ENCODE assay signal across 6 mouse cellular contexts in genomic region chr6:142515379-142515778, GRCm38 (mm10). TPM values are rescaled to one million over a fixed set of nuclear protein-coding genes. Genes with fewer than 3 reads are reported as not detected.
"Had no signal": no experiment of that assay in that cellular context is flagged by ENCODE, and none has a peak within 500 bp of the region (broad histone marks: within the 10 kb centered on the region; RNA-seq: fewer than 3 reads in every experiment).

No protein-coding gene starts in this region.

RNA-seq across cellular contexts. Expression of gene Gys2, which starts 42.5 kb away (rescaled TPM):
- total RNA-seq: neutrophil, adult 5-6 weeks had no signal
- polyA plus RNA-seq: neural tube, embryonic 13.5 days; neural tube, embryonic 14.5 days; neural tube, embryonic 15.5 days; small intestine, adult 2 months; stomach, embryonic 14.5 days had no signal
